Mouse (Mus musculus): ENCODE results near the gene Rab3b. TPM values are rescaled to one million over a fixed set of nuclear protein-coding genes. Genes with fewer than 3 reads are reported as not detected.

Rab3b gene
- polyA plus RNA-seq, 1 experiment from 2014 or later = 32.8 TPM

- Histone ChIP-seq H3K9me3 (replicated peaks) (no peaks in the 10 kb centered on the region), H3K4me1 (peaks cover 26% of the 10 kb centered on the region), H3K4me3 (no peak overlapping the region), H3K27ac (replicated peaks) (peak overlapping the region; percentile 67; the same call in 1 of the 2 replicates), H3K36me3 (no peaks in the 10 kb centered on the region), H3K27me3 (ENCODE audit: low read depth, poor library complexity, severe bottlenecking) (peaks cover 93% of the 10 kb centered on the region)
- 62% methylated on average over 17 of the region's 17 CpGs for WGBS
- DNase-seq (ENCODE audit: low spot score) = peak; percentile 74
Measured at GRCm38 (mm10) chr4:108940681-108941473, 62.0 kb downstream of the Rab3b start.

- Histone ChIP-seq H3K27me3 (ENCODE audit: low read depth, poor library complexity, severe bottlenecking) (peaks cover 84% of the 10 kb centered on the region), H3K4me1 (peaks cover 26% of the 10 kb centered on the region), H3K27ac (replicated peaks) (no peak overlapping the region), H3K9me3 (replicated peaks) (no peaks in the 10 kb centered on the region), H3K36me3 (no peaks in the 10 kb centered on the region), H3K4me3 (no peak overlapping the region)
- DNase-seq (ENCODE audit: low spot score) = no peak
- 84% methylated on average over 4 of the region's 4 CpGs for WGBS
Measured at GRCm38 (mm10) chr4:108942171-108942570, 63.3 kb downstream of the Rab3b start.

GRCm38 (mm10) chr4:108942986-108943720, 64.3 kb downstream of the Rab3b start:
- Histone ChIP-seq H3K27me3 (ENCODE audit: low read depth, poor library complexity, severe bottlenecking) (peaks cover 74% of the 10 kb centered on the region), H3K4me1 (peaks cover 26% of the 10 kb centered on the region), H3K36me3 (no peaks in the 10 kb centered on the region), H3K9me3 (replicated peaks) (no peaks in the 10 kb centered on the region), H3K4me3 (no peak overlapping the region), H3K27ac (replicated peaks) (no peak overlapping the region)
- no peak for DNase-seq (ENCODE audit: low spot score)
- WGBS = 90% methylated on average over 11 of the region's 11 CpGs

- DNase-seq (ENCODE audit: low spot score) = no peak
- Histone ChIP-seq H3K27ac (replicated peaks) (no peak overlapping the region), H3K4me3 (no peak overlapping the region), H3K27me3 (ENCODE audit: low read depth, poor library complexity, severe bottlenecking) (peaks cover 21% of the 10 kb centered on the region), H3K36me3 (no peaks in the 10 kb centered on the region), H3K4me1 (no peaks in the 10 kb centered on the region), H3K9me3 (replicated peaks) (no peaks in the 10 kb centered on the region)
- WGBS = 94% methylated on average over 7 of the region's 7 CpGs
Measured at GRCm38 (mm10) chr4:108949168-108949567, 70.3 kb downstream of the Rab3b start.

GRCm38 (mm10) chr4:108950201-108950600, 71.3 kb downstream of the Rab3b start:
- WGBS = 94% methylated on average over 1 of the region's 1 CpGs
- DNase-seq (ENCODE audit: low spot score) = no peak

GRCm38 (mm10) chr4:108951663-108952062, 72.8 kb downstream of the Rab3b start:
- no peaks in the 10 kb centered on the region for H3K36me3 ChIP-seq
- H3K9me3 ChIP-seq (replicated peaks) = no peaks in the 10 kb centered on the region
- no peak overlapping the region for H3K4me3 ChIP-seq
- no peaks in the 10 kb centered on the region for H3K27me3 ChIP-seq (ENCODE audit: low read depth, poor library complexity, severe bottlenecking)
- H3K27ac ChIP-seq (replicated peaks) = no peak overlapping the region
- H3K4me1 ChIP-seq = no peaks in the 10 kb centered on the region
- 90% methylated on average over 4 of the region's 4 CpGs for WGBS
- DNase-seq (ENCODE audit: low spot score) = no peak

More at GRCm38 (mm10) chr4:108950201-108950600, 71.3 kb downstream of the Rab3b start:
- Histone ChIP-seq H3K27ac (replicated peaks) (no peak overlapping the region), H3K4me3 (no peak overlapping the region), H3K27me3 (ENCODE audit: low read depth, poor library complexity, severe bottlenecking) (peaks cover 10% of the 10 kb centered on the region), H3K36me3 (no peaks in the 10 kb centered on the region), H3K9me3 (replicated peaks) (no peaks in the 10 kb centered on the region), H3K4me1 (no peaks in the 10 kb centered on the region)

- H3K36me3 ChIP-seq = no peaks in the 10 kb centered on the region
- H3K27ac ChIP-seq (replicated peaks) = no peak overlapping the region
- H3K4me1 ChIP-seq = no peaks in the 10 kb centered on the region
- DNase-seq (ENCODE audit: low spot score) = no peak
- H3K9me3 ChIP-seq (replicated peaks) = no peaks in the 10 kb centered on the region
- no peak overlapping the region for H3K4me3 ChIP-seq
- WGBS = 92% methylated on average over 3 of the region's 3 CpGs
- H3K27me3 ChIP-seq (ENCODE audit: low read depth, poor library complexity, severe bottlenecking) = no peaks in the 10 kb centered on the region
Measured at GRCm38 (mm10) chr4:108959696-108960095, 80.8 kb downstream of the Rab3b start.

- Histone ChIP-seq H3K36me3 (no peaks in the 10 kb centered on the region), H3K9me3 (replicated peaks) (no peaks in the 10 kb centered on the region), H3K4me1 (no peaks in the 10 kb centered on the region), H3K27ac (replicated peaks) (no peak overlapping the region), H3K27me3 (ENCODE audit: low read depth, poor library complexity, severe bottlenecking) (no peaks in the 10 kb centered on the region), H3K4me3 (no peak overlapping the region)
- WGBS = 91% methylated on average over 4 of the region's 4 CpGs
- DNase-seq (ENCODE audit: low spot score) = no peak
Measured at GRCm38 (mm10) chr4:108960619-108961460, 82.0 kb downstream of the Rab3b start.

- Histone ChIP-seq H3K27ac (replicated peaks) (no peak overlapping the region), H3K9me3 (replicated peaks) (no peaks in the 10 kb centered on the region), H3K4me1 (no peaks in the 10 kb centered on the region), H3K4me3 (no peak overlapping the region), H3K36me3 (no peaks in the 10 kb centered on the region), H3K27me3 (ENCODE audit: low read depth, poor library complexity, severe bottlenecking) (no peaks in the 10 kb centered on the region)
- WGBS = 87% methylated on average over 6 of the region's 6 CpGs
- DNase-seq (ENCODE audit: low spot score) = no peak
Measured at GRCm38 (mm10) chr4:108963017-108963416, 84.2 kb downstream of the Rab3b start.

- Histone ChIP-seq H3K27me3 (ENCODE audit: low read depth, poor library complexity, severe bottlenecking) (no peaks in the 10 kb centered on the region), H3K36me3 (no peaks in the 10 kb centered on the region), H3K4me1 (peaks cover 3% of the 10 kb centered on the region; the same call in 1 of the 2 replicates), H3K9me3 (replicated peaks) (no peaks in the 10 kb centered on the region), H3K4me3 (no peak overlapping the region), H3K27ac (replicated peaks) (no peak overlapping the region)
- no peak for DNase-seq (ENCODE audit: low spot score)
- 90% methylated on average over 3 of the region's 3 CpGs for WGBS
Measured at GRCm38 (mm10) chr4:108969517-108969916, 90.7 kb downstream of the Rab3b start.

GRCm38 (mm10) chr4:108971054-108971453, 92.2 kb downstream of the Rab3b start:
- Histone ChIP-seq H3K27me3 (ENCODE audit: low read depth, poor library complexity, severe bottlenecking) (no peaks in the 10 kb centered on the region), H3K36me3 (no peaks in the 10 kb centered on the region), H3K9me3 (replicated peaks) (no peaks in the 10 kb centered on the region), H3K4me3 (no peak overlapping the region), H3K4me1 (peaks cover 3% of the 10 kb centered on the region; the same call in 1 of the 2 replicates), H3K27ac (replicated peaks) (no peak overlapping the region)
- WGBS = 85% methylated on average over 5 of the region's 5 CpGs
- DNase-seq (ENCODE audit: low spot score) = no peak

- Histone ChIP-seq H3K27me3 (ENCODE audit: low read depth, poor library complexity, severe bottlenecking) (no peaks in the 10 kb centered on the region), H3K9me3 (replicated peaks) (no peaks in the 10 kb centered on the region), H3K4me3 (no peak overlapping the region), H3K27ac (replicated peaks) (no peak overlapping the region), H3K4me1 (peaks cover 3% of the 10 kb centered on the region; the same call in 1 of the 2 replicates), H3K36me3 (no peaks in the 10 kb centered on the region)
- WGBS = 52% methylated on average over 6 of the region's 6 CpGs
- peak; percentile 19 for DNase-seq (ENCODE audit: low spot score)
Measured at GRCm38 (mm10) chr4:108976458-108977071, 97.7 kb downstream of the Rab3b start.
